Mouse (Mus musculus): ENCODE data around the gene Tk1. TPM values are rescaled to one million over a fixed set of nuclear protein-coding genes. Genes with fewer than 3 reads are reported as not detected.

Gene Tk1
- polyA plus RNA-seq, 2 experiments = 135 to 136 TPM

DNA sequence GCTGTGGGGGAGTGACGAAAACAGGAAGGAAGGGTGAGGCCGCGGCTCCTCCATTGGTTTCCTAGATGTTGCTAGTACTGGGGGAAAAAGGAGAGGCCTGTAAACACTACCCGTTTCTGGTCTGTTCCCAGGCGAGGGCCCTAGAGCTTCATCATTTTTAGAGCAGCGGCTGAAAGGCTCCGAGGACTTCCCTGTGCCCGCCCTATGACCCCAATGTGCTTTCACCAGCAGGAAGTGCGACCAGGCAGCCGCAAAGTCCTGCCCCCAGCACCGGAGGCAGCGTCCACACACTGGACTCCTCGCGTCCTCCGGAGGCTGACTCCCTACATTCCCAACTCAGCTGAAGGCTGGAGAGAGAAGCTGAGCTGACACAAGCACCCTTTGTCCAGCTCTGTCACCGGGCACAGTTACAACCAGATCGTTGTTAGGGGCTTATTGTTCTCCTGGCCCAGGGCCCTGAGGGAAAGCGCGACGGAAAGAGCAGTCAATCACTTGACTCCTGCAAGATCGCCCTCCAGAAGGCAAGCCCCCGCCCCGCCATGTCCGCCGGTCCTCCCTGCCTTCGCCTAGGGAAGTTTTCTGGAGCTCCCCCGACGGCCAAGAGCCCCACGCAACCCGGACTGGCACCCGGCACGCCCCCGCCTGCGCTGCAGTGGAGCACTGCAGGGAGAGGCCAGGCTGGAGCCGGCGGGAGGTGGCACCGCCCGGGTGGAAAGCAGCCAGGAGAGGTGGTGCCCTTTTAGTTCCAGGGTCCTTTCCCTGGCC, 46.3 kb downstream of the Tk1 start:
- Histone ChIP-seq H3K4me2 (ENCODE audit: low read depth) (peak overlapping the region; percentile 98), H3K9me3 (ENCODE audit: control insufficient read depth, low read length) (no peaks in the 10 kb centered on the region), H3K27me3 (ENCODE audit: control insufficient read depth, insufficient read depth, low read length) (no peaks in the 10 kb centered on the region), H3K36me3 (replicated peaks; ENCODE audit: control insufficient read depth, insufficient read depth, low read depth) (peaks cover 52% of the 10 kb centered on the region), H3K27ac (peak overlapping the region; percentile 100), H3K4me3 (ENCODE audit: insufficient read depth in 1 of 2, low read depth in 2 of 2, low read length in 2 of 2) (peak overlapping the region; percentile 75 to 81), H3K4me1 (replicated peaks; ENCODE audit: control insufficient read depth in 2 of 2, insufficient read depth in 2 of 2, low read length in 1 of 2) (peaks cover 18 to 23% of the 10 kb centered on the region in 2 experiments), H3K9ac (replicated peaks) (peak overlapping the region; percentile 99)
- ATAC-seq (ENCODE audit: insufficient read depth) = peak; percentile 32
- peak in 1 of 3 experiments; percentile 49 for DNase-seq (ENCODE audit: low read depth in 3 of 3, low spot score in 3 of 3)
- no peak for TF ChIP-seq EP300 (IDR thresholded peaks at IDR 0.05; ENCODE audit: low read depth)
- peak; percentile 13; the same call in 1 of the 2 replicates for TF ChIP-seq CTCF (IDR thresholded peaks at IDR 0.05; ENCODE audit: low read depth)
- under 1% methylated on average over 38 of the region's 38 CpGs for whole genome bisulfite sequencing (ENCODE audit: insufficient replicate concordance)

- H3K27ac ChIP-seq = peak overlapping the region; percentile 100
- H3K9me3 ChIP-seq (ENCODE audit: control insufficient read depth, low read length) = no peaks in the 10 kb centered on the region
- 20% methylated on average over 12 of the region's 12 CpGs for WGBS (ENCODE audit: insufficient replicate concordance)
- peak overlapping the region; percentile 75 to 81 for H3K4me3 ChIP-seq (ENCODE audit: insufficient read depth in 1 of 2, low read depth in 2 of 2, low read length in 2 of 2)
- peak overlapping the region; percentile 98 for H3K4me2 ChIP-seq (ENCODE audit: low read depth)
- peak overlapping the region; percentile 99 for H3K9ac ChIP-seq (replicated peaks)
- no peaks in the 10 kb centered on the region for H3K27me3 ChIP-seq (ENCODE audit: control insufficient read depth, insufficient read depth, low read length)
- TF ChIP-seq CTCF (IDR thresholded peaks at IDR 0.05; ENCODE audit: low read depth) (no peak), EP300 (IDR thresholded peaks at IDR 0.05; ENCODE audit: low read depth) (no peak)
- peaks cover 15 to 19% of the 10 kb centered on the region in 2 experiments for H3K4me1 ChIP-seq (replicated peaks; ENCODE audit: control insufficient read depth in 2 of 2, insufficient read depth in 2 of 2, low read length in 1 of 2)
- H3K36me3 ChIP-seq (replicated peaks; ENCODE audit: control insufficient read depth, insufficient read depth, low read depth) = peaks cover 47% of the 10 kb centered on the region
- ATAC-seq (ENCODE audit: insufficient read depth) (no peak), DNase-seq (ENCODE audit: low read depth in 3 of 3, low spot score in 3 of 3) (peak in 2 of 3 experiments; percentile 41 to 52)
These were observed 47.0 kb downstream of the Tk1 start for GRCm38 (mm10) chr11:117778851-117779433.

GRCm38 (mm10) chr11:117778031-117778430, 47.9 kb downstream of the Tk1 start:
- Histone ChIP-seq H3K4me3 (ENCODE audit: insufficient read depth in 1 of 2, low read depth in 2 of 2, low read length in 2 of 2) (peak overlapping the region in 1 of 2 experiments; percentile 81; a peak in 2 of 4 replicates), H3K9ac (replicated peaks) (peak overlapping the region; percentile 99), H3K4me2 (ENCODE audit: low read depth) (peak overlapping the region; percentile 98), H3K9me3 (ENCODE audit: control insufficient read depth, low read length) (no peaks in the 10 kb centered on the region), H3K36me3 (replicated peaks; ENCODE audit: control insufficient read depth, insufficient read depth, low read depth) (peaks cover 54% of the 10 kb centered on the region), H3K4me1 (replicated peaks; ENCODE audit: control insufficient read depth in 2 of 2, insufficient read depth in 2 of 2, low read length in 1 of 2) (peaks cover 8 to 17% of the 10 kb centered on the region in 2 experiments; a peak in 3 of 4 replicates), H3K27me3 (ENCODE audit: control insufficient read depth, insufficient read depth, low read length) (no peaks in the 10 kb centered on the region), H3K27ac (no peak overlapping the region)
- DNase-seq (ENCODE audit: low read depth in 3 of 3, low spot score in 3 of 3) (no peak), ATAC-seq (ENCODE audit: insufficient read depth) (no peak)
- 91% methylated on average over 11 of the region's 11 CpGs for WGBS (ENCODE audit: insufficient replicate concordance)
- TF ChIP-seq CTCF (IDR thresholded peaks at IDR 0.05; ENCODE audit: low read depth) (no peak), EP300 (IDR thresholded peaks at IDR 0.05; ENCODE audit: low read depth) (no peak)

DNA sequence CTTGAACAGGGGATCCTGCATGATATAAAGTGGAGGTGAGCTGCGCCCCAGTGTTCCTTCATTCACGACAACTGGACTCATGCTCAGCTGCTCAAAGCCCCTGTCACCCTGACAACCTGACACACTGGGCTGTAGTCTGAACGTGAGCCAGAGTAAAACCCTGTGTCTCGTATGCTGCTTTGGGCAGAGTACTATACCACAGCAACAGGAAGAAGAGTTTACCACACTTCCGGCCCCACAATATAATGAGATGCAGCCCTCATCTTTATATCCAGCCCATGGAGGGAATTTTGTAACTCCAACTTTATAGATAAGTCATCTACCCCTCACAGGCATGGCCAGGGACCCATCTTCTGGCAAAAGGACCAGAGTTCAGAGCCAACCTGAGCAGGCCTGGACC, 48.8 kb downstream of the Tk1 start:
- WGBS (ENCODE audit: insufficient replicate concordance) = 86% methylated on average over 5 of the region's 5 CpGs
- H3K4me3 ChIP-seq (ENCODE audit: insufficient read depth in 1 of 2, low read depth in 2 of 2, low read length in 2 of 2) = no peak overlapping the region
- peaks cover 60% of the 10 kb centered on the region for H3K36me3 ChIP-seq (replicated peaks; ENCODE audit: control insufficient read depth, insufficient read depth, low read depth)
- no peak overlapping the region for H3K27ac ChIP-seq
- ATAC-seq (ENCODE audit: insufficient read depth) (no peak), DNase-seq (ENCODE audit: low read depth in 3 of 3, low spot score in 3 of 3) (no peak)
- no peaks in the 10 kb centered on the region for H3K9me3 ChIP-seq (ENCODE audit: control insufficient read depth, low read length)
- no peak overlapping the region; the same call in 1 of the 2 replicates for H3K4me2 ChIP-seq (ENCODE audit: low read depth)
- peaks cover 8 to 17% of the 10 kb centered on the region in 2 experiments; a peak in 3 of 4 replicates for H3K4me1 ChIP-seq (replicated peaks; ENCODE audit: control insufficient read depth in 2 of 2, insufficient read depth in 2 of 2, low read length in 1 of 2)
- H3K9ac ChIP-seq (replicated peaks) = no peak overlapping the region
- TF ChIP-seq EP300 (IDR thresholded peaks at IDR 0.05; ENCODE audit: low read depth) (no peak), CTCF (IDR thresholded peaks at IDR 0.05; ENCODE audit: low read depth) (no peak)
- no peaks in the 10 kb centered on the region for H3K27me3 ChIP-seq (ENCODE audit: control insufficient read depth, insufficient read depth, low read length)
